Mouse (Mus musculus): Measurements from ENCODE around the gene Snrpa1.

Snrpa1 gene

GRCm38 (mm10) chr7:66116906-66117482, 58.2 kb downstream of the Snrpa1 start:
- DNase-seq, result peak in 1 of 2 experiments; percentile 27

GRCm38 (mm10) chr7:66118046-66118445, 59.2 kb downstream of the Snrpa1 start:
- no peak for DNase-seq

DNA sequence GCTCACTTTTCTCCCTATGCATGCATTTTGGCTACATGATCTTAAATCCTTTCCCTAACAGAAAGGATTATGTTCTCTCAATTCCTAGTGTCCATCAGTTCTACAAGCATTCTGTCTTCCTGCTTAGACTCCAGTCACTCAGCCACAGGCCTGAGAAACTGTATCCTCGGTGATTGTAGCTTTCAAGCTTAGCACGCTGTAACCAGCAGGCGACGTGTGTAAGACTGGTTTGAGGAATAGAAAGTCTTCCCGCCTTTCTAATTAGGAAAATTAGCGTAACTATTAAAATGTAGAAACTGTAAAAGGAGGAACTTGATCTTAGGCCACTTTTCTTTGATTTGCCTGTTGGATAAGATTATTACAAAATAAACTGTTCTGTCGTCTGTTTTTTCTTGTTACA, 60.0 kb downstream of the Snrpa1 start:
- DNase-seq, result no peak

GRCm38 (mm10) chr7:66120139-66120538, 61.3 kb downstream of the Snrpa1 start:
- DNase-seq, result peak; percentile 47 to 64

DNA sequence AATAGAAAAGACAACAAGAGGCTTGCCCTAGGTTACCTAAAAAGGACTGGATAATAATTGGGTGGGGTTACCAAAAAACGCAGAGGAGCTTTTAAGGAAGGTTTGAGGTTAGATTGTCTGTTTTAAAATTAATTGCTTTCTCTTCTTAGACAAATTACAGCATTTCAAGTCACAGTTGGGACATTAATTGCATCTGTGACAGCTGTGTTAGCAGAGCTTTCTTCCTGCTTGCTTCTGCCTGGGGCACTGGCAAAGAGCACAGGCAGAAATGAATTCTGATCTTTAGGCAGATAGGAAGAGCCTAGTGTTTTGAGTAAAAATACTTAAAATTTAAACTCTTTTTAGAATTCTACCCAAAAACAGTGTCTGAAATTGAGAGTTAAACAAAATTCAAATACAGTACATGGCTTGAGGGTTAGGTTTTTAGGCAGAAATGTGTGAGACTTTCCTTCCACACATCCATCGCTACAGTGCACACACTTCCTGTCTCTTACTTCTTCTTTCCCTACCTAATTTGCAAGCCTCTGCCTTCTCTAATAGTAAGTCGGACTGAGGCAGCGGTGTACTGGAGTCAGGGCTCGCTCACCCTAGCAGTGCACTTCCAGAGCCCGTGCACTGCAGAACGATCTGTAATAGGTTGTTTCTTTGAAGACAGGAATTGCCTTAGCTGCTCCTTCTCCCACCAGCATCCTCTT, 62.0 kb downstream of the Snrpa1 start:
- DNase-seq, result no peak

All from cerebellum, adult 18-20 months (tissue).